Mouse (Mus musculus) lung, postnatal 0 days (tissue): ENCODE measurements around the gene Fzd10. TPM values are rescaled to one million over a fixed set of nuclear protein-coding genes. Genes with fewer than 3 reads are reported as not detected.
A peak's percentile ranks its signal among the peaks of the same experiment; 100 is the strongest.

ENCODE experiments used
- ATAC-seq: fragments of 200-750 bp; cut with Nextera tagmentation; 2 replicates; pipeline ENCODE4 v1.8.0; 2017; ENCODE audit warnings: moderate library complexity
- DNase-seq: peaks from one replicate; pipeline ENCODE4 v3.0.0-alpha.2; 2016; ENCODE audit warnings: low spot score
- H3K27ac ChIP-seq: fragments of 300-500 bp; sonication (generic); 2 replicates; pipeline ENCODE4 v1.5.1; 2014; ENCODE audit warnings: antibody characterized with exemption, mild to moderate bottlenecking, low read length, mixed read lengths
- H3K27me3 ChIP-seq: fragments of 300-500 bp; sonication (generic); replicated peaks from 2 replicates; pipeline ENCODE4 v1.6.1; 2014; ENCODE audit warnings: low read length, mixed read lengths; ENCODE audit not compliant: insufficient read depth
- H3K36me3 ChIP-seq: fragments of 300-500 bp; sonication (generic); 2 replicates; pipeline ENCODE4 v1.6.1; 2014; ENCODE audit warnings: low read length, mixed read lengths; ENCODE audit not compliant: insufficient read depth
- H3K4me1 ChIP-seq: fragments of 300-500 bp; sonication (generic); 2 replicates; pipeline ENCODE4 v1.6.1; 2014; ENCODE audit warnings: antibody characterized with exemption, low read depth, low read length, mixed read lengths; ENCODE audit not compliant: insufficient read depth
- H3K4me2 ChIP-seq: fragments of 300-500 bp; sonication (generic); replicated peaks from 2 replicates; pipeline ENCODE4 v1.6.1; 2014; ENCODE audit warnings: low read depth, mild to moderate bottlenecking, low read length, moderate library complexity, mixed read lengths
- H3K4me3 ChIP-seq: fragments of 300-500 bp; sonication (generic); 2 replicates; pipeline ENCODE4 v1.5.1; 2014; ENCODE audit warnings: low read depth, low read length
- H3K9ac ChIP-seq: fragments of 300-500 bp; sonication (generic); replicated peaks from 2 replicates; pipeline ENCODE4 v1.6.1; 2014; ENCODE audit warnings: low read depth, mild to moderate bottlenecking
- H3K9me3 ChIP-seq: fragments of 300-500 bp; sonication (generic); 2 replicates; pipeline ENCODE4 v1.6.1; 2016; ENCODE audit warnings: low read length, mixed read lengths
- CTCF ChIP-seq: IDR thresholded peaks from 2 replicates; pipeline ENCODE4 v1.5.1; 2016; ENCODE audit warnings: antibody characterized with exemption, mild to moderate bottlenecking
- EP300 ChIP-seq: IDR thresholded peaks from 2 replicates; pipeline ENCODE4 v1.6.1; 2016; ENCODE audit warnings: antibody characterized with exemption, mild to moderate bottlenecking, control low read depth
- WGBS: fragments of 180-500 bp; shearing (Covaris S2); extraction: QIAGEN DNeasy Blood & Tissue Kit; methylation state at CpG from one replicate; pipeline ENCODE4 v1.1.7; 2014; 5-methylcytosine and 5-hydroxymethylcytosine counted together
- polyA plus RNA-seq: library from polyadenylated mRNA; unstranded; fragments of >200 nt; fragmentation: Nextera tagmentation; extraction: Ambion mirVana; gene quantifications from 2 replicates; pipeline ENCODE4 v1.2.1, GENCODE M21; 2015

Fzd10 gene
- polyA plus RNA-seq, 1 experiment from 2014 or later: 0.35 TPM

DNA sequence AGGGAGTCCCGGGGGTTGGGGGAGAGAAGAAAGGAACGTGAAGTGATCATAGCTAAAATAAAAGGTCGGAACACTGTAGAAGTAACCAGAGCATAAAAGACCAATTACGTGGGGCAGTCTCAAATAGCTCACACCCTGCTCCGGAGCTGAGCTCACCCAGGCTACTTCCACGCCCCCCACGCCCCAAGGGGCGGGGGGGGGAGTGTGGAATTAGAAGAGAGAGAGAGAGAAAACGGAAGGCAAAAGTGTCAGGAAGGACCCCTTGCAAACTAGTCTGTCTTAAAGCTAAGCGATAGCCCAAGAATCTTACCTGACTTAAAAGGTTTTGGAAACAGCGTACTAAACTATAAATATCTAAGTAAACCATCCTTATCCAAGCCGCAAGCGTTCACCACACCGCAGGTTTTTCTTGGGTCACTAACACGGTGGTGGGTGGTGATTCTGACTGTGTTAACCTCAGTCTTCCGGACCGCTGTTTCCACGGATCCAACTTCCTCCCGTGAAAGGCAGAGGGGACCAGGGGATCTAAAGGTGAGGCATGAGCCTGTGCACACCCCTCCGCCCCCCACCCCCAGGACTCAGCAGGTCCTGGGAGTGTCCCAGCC, 1.8 kb upstream of the Fzd10 start:
- H3K36me3 ChIP-seq: no peaks in the 10 kb centered on the region
- DNase-seq (no peak), ATAC-seq (no peak)
- no peak overlapping the region for H3K9ac ChIP-seq
- H3K4me2 ChIP-seq: peak overlapping the region; percentile 97
- 2% methylated on average over 20 of the region's 20 CpGs for WGBS
- H3K4me3 ChIP-seq: peak overlapping the region; percentile 55
- H3K4me1 ChIP-seq: peaks cover 6% of the 10 kb centered on the region; the same call in 1 of the 2 replicates
- 0 out of 2 replicates have a peak overlapping the region, but pooled peaks have one; percentile 14 for H3K27ac ChIP-seq
- peaks cover 38% of the 10 kb centered on the region for H3K27me3 ChIP-seq
- no peaks in the 10 kb centered on the region for H3K9me3 ChIP-seq
- no peak for TF ChIP-seq EP300
- TF ChIP-seq CTCF: no peak

- WGBS: under 1% methylated on average over 28 of the region's 28 CpGs
- peak overlapping the region; percentile 97 for H3K4me2 ChIP-seq
- DNase-seq: no peak
- peak; percentile 37 for ATAC-seq
- H3K27ac ChIP-seq: no peak overlapping the region
- H3K4me3 ChIP-seq: peak overlapping the region; percentile 55
- no peak for TF ChIP-seq EP300
- no peak for TF ChIP-seq CTCF
- no peak overlapping the region for H3K9ac ChIP-seq
- H3K27me3 ChIP-seq: peaks cover 38% of the 10 kb centered on the region
- peaks cover 6% of the 10 kb centered on the region; the same call in 1 of the 2 replicates for H3K4me1 ChIP-seq
- no peaks in the 10 kb centered on the region for H3K9me3 ChIP-seq
- H3K36me3 ChIP-seq: no peaks in the 10 kb centered on the region
Measured at GRCm38 (mm10) chr5:128599365-128600071, 1.1 kb upstream of the Fzd10 start.

- no peak overlapping the region for H3K27ac ChIP-seq
- peaks cover 6% of the 10 kb centered on the region; the same call in 1 of the 2 replicates for H3K4me1 ChIP-seq
- no peaks in the 10 kb centered on the region for H3K9me3 ChIP-seq
- H3K36me3 ChIP-seq: no peaks in the 10 kb centered on the region
- under 1% methylated on average over 78 of the region's 87 CpGs for WGBS
- H3K4me3 ChIP-seq: peak overlapping the region; percentile 55
- no peak overlapping the region for H3K9ac ChIP-seq
- H3K4me2 ChIP-seq: peak overlapping the region; percentile 97
- no peak for TF ChIP-seq EP300
- no peak for TF ChIP-seq CTCF
- ATAC-seq: peak; percentile 27; the same call in 1 of the 2 replicates
- no peak for DNase-seq
- peaks cover 33% of the 10 kb centered on the region for H3K27me3 ChIP-seq
Measured at GRCm38 (mm10) chr5:128601036-128602019, 684 bp downstream of the Fzd10 start.

DNA sequence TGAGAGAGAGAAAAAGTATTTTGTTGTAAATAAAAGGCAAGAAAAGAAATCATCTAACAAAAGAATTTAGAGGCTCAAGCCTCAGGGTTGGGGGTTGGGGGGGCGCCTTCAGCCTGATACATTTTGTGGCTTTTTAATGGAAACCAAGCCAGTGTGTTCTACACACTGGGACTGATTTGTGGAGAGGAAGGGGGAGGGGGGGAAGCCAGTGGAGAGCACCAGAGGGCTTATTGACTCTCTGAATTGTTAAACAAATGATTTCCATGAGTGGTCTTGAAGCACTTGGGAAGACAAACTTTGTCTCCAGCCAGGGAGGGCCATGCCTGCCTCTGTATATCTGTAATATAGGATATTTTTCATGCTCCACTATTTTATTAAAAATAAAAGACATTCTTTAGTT, 3.0 kb downstream of the Fzd10 start:
- H3K9ac ChIP-seq: no peak overlapping the region
- H3K4me3 ChIP-seq: no peak overlapping the region
- peaks cover 27% of the 10 kb centered on the region for H3K27me3 ChIP-seq
- TF ChIP-seq CTCF: no peak
- TF ChIP-seq EP300: no peak
- no peak overlapping the region for H3K27ac ChIP-seq
- DNase-seq (no peak), ATAC-seq (no peak)
- H3K4me2 ChIP-seq: no peak overlapping the region
- no peaks in the 10 kb centered on the region for H3K9me3 ChIP-seq
- H3K4me1 ChIP-seq: peaks cover 6% of the 10 kb centered on the region; the same call in 1 of the 2 replicates
- H3K36me3 ChIP-seq: no peaks in the 10 kb centered on the region
- 74% methylated on average over 1 of the region's 1 CpGs for WGBS

DNA sequence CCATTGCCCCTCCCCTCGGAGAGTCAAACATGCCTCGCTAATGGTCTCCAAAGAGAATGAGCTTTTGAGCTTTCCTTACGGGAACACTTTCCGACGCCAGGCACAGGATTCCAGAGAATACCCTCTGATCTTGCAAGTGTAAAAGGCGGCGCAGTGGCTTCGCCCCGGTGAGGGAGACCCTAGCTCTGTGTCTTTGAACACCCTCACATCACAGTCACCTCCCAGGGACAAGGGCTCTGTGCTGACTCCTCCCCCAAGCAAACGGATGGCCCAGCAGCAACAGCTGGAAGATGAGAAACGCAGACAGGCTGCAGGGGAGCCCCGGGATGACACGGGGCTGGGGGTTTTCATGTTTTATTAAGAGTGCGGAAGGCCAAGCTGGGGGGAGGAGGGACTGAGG, 6.0 kb downstream of the Fzd10 start:
- H3K9ac ChIP-seq: no peak overlapping the region
- TF ChIP-seq EP300 (no peak), CTCF (no peak)
- no peak overlapping the region for H3K4me2 ChIP-seq
- peaks cover 11% of the 10 kb centered on the region for H3K27me3 ChIP-seq
- 17% methylated on average over 14 of the region's 14 CpGs for WGBS
- DNase-seq: no peak
- ATAC-seq: no peak
- H3K4me1 ChIP-seq: no peaks in the 10 kb centered on the region
- H3K27ac ChIP-seq: no peak overlapping the region
- no peaks in the 10 kb centered on the region for H3K9me3 ChIP-seq
- H3K36me3 ChIP-seq: no peaks in the 10 kb centered on the region
- no peak overlapping the region for H3K4me3 ChIP-seq

DNA sequence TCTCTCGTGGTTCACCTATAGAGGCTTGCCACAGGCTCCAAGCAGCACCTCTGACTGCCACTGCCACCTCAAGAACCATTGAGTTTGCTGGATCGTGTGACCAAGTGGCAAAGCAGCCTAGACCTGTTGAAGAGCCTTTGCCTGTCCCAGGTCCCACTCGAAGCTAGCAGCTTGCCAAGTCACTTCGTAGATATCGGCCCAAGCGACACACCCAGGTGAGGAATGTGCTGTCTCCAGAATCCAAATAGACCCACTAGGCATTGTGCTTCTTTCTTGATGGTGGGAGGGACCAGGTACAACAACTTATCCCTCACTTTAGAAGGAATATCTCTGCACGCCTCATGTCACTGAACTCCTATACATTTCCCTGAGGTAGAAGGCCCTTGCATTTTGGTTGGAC, 8.4 kb downstream of the Fzd10 start:
- H3K9me3 ChIP-seq: no peaks in the 10 kb centered on the region
- no peak for ATAC-seq
- 57% methylated on average over 7 of the region's 7 CpGs for WGBS
- H3K4me1 ChIP-seq: no peaks in the 10 kb centered on the region
- no peaks in the 10 kb centered on the region; the same call in 1 of the 2 replicates for H3K27me3 ChIP-seq
- H3K4me3 ChIP-seq: no peak overlapping the region
- no peak overlapping the region for H3K4me2 ChIP-seq
- no peak overlapping the region for H3K9ac ChIP-seq
- TF ChIP-seq CTCF: no peak
- TF ChIP-seq EP300: no peak
- H3K27ac ChIP-seq: no peak overlapping the region
- H3K36me3 ChIP-seq: no peaks in the 10 kb centered on the region
- DNase-seq: no peak
